Mouse (Mus musculus) kidney, postnatal 0 days (tissue): ENCODE measurements around the gene Nucks1. TPM values are rescaled to one million over a fixed set of nuclear protein-coding genes. Genes with fewer than 3 reads are reported as not detected.
"Not testable (repeated sequence)": the region's sequence is repeated elsewhere in the genome, so short reads cannot be mapped to it uniquely, and the experiment has no call there.

Source experiments
- ATAC-seq: fragments of 200-750 bp; cut with Nextera tagmentation; replicated peaks from 2 replicates; pipeline ENCODE4 v1.8.0; 2017; ENCODE audit warnings: low read depth, moderate number of reproducible peaks, moderate TSS enrichment, moderate library complexity; ENCODE audit not compliant: low FRiP score
- DNase-seq: peaks from one replicate; pipeline ENCODE4 v3.0.0-alpha.2; 2016; ENCODE audit warnings: low spot score
- H3K27ac ChIP-seq: fragments of 300-500 bp; sonication (generic); 2 replicates; pipeline ENCODE4 v1.5.1; 2014; ENCODE audit warnings: mild to moderate bottlenecking
- H3K27me3 ChIP-seq: fragments of 300-500 bp; sonication (generic); 2 replicates; pipeline ENCODE4 v1.6.1; 2014; ENCODE audit warnings: low read length, mixed read lengths; ENCODE audit not compliant: insufficient read depth
- H3K36me3 ChIP-seq: fragments of 300-500 bp; sonication (generic); 2 replicates; pipeline ENCODE4 v1.6.1; 2014; ENCODE audit warnings: low read length, mixed read lengths; ENCODE audit not compliant: insufficient read depth
- H3K4me1 ChIP-seq: fragments of 300-500 bp; sonication (generic); replicated peaks from 2 replicates; pipeline ENCODE4 v1.6.1; 2014; ENCODE audit warnings: antibody characterized with exemption, low read length, mixed read lengths; ENCODE audit not compliant: insufficient read depth
- H3K4me2 ChIP-seq: fragments of 300-500 bp; sonication (generic); 2 replicates; pipeline ENCODE4 v1.6.1; 2014; ENCODE audit warnings: mild to moderate bottlenecking, low read length, moderate library complexity, mixed read lengths
- H3K4me3 ChIP-seq: fragments of 300-500 bp; sonication (generic); replicated peaks from 2 replicates; pipeline ENCODE4 v1.5.1; 2014; ENCODE audit warnings: low read depth, low read length
- H3K9ac ChIP-seq: fragments of 300-500 bp; sonication (generic); 2 replicates; pipeline ENCODE4 v1.6.1; 2014; ENCODE audit warnings: low read depth, low read length
- H3K9me3 ChIP-seq: fragments of 300-500 bp; sonication (generic); replicated peaks from 2 replicates; pipeline ENCODE4 v1.6.1; 2016; ENCODE audit warnings: low read length, inconsistent platforms, mixed read lengths
- CTCF ChIP-seq: IDR thresholded peaks from 2 replicates; pipeline ENCODE4 v1.5.1; 2016; ENCODE audit warnings: antibody characterized with exemption, low read depth, mild to moderate bottlenecking, moderate library complexity
- WGBS: fragments of 180-500 bp; shearing (Covaris S2); extraction: QIAGEN DNeasy Blood & Tissue Kit; methylation state at CpG from one replicate; pipeline ENCODE4 v1.1.7; 2014; 5-methylcytosine and 5-hydroxymethylcytosine counted together
- polyA plus RNA-seq: library from polyadenylated mRNA; unstranded; fragments of >200 nt; fragmentation: Nextera tagmentation; extraction: Ambion mirVana; gene quantifications from 2 replicates; pipeline ENCODE4 v1.2.1, GENCODE M21; 2015

Gene Nucks1
- polyA plus RNA-seq, 1 experiment from 2014 or later: 55.2 TPM

DNA sequence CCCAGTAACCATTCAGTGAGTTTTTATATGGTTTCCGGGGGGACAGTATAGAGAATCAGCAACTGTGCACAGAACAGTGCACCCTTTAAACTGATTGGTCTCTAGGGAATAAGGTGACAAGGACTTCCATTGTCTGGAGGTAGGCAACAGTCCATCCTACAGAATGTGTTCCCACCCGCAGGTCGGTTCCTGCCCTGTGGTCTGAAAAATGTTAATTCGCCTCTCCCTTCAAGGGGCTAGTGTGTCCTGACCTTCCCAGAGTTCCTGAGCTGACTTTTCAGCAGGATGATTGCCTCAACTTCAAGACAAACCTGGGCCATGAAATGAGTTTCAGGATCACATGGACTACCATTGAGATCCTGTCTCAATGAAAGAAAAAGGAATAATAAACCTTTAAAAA lies 18.9 kb upstream of the Nucks1 start:
- WGBS: 77% methylated on average over 4 of the region's 4 CpGs
- Histone ChIP-seq H3K4me2 (no peak overlapping the region), H3K4me1 (no peaks in the 10 kb centered on the region), H3K27ac (no peak overlapping the region), H3K9ac (no peak overlapping the region), H3K27me3 (no peaks in the 10 kb centered on the region), H3K36me3 (no peaks in the 10 kb centered on the region), H3K4me3 (no peak overlapping the region), H3K9me3 (no peaks in the 10 kb centered on the region)
- no peak for TF ChIP-seq CTCF
- DNase-seq (no peak), ATAC-seq (no peak)

DNA sequence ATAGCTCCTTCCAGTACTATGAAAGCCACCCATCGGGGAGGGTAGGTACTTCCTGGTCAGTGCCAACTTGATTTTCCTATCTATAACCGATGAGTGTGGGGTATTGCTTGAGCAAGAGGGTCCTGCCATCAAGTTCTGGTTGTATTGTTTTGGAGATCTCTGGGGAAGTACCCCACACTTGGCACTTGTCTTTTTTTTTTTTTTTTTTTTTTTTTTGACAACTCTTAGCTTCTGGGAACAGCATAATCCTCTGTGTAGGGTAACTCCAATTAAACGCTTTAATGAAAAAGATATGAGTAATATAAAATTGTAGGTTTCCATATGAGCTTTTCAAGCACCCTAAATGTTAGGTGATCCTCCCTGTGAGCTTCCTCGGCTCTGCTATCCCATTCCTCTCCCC lies 7.7 kb upstream of the Nucks1 start:
- 90% methylated on average over 4 of the region's 4 CpGs for WGBS
- ATAC-seq: no peak
- Histone ChIP-seq H3K4me1 (no peaks in the 10 kb centered on the region), H3K9me3 (no peaks in the 10 kb centered on the region), H3K27me3 (no peaks in the 10 kb centered on the region; the same call in 1 of the 2 replicates), H3K9ac (no peak overlapping the region), H3K4me2 (no peak overlapping the region), H3K4me3 (no peak overlapping the region), H3K27ac (no peak overlapping the region), H3K36me3 (no peaks in the 10 kb centered on the region)
- no peak for TF ChIP-seq CTCF
- no peak for DNase-seq

DNA sequence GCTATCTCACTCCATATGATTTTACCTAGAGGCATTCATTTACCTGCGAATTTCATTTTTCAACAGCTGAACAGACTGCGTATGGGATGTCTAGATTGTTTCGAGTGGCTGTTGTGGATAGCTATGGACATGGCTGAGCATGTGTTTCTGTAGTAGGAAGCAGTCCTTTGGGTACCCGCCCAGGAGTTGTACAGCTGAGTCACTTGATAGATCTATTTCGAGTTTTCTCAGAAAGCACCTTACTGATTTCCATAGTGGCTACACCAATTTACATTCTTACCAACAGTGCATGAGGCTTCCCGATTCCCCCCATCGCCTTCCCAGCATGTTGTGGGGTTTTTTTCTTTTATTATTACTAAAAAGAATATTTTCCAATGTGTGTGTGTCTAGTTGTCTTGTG lies 7.1 kb upstream of the Nucks1 start:
- Histone ChIP-seq H3K36me3 (no peaks in the 10 kb centered on the region), H3K9me3 (no peaks in the 10 kb centered on the region)

DNA sequence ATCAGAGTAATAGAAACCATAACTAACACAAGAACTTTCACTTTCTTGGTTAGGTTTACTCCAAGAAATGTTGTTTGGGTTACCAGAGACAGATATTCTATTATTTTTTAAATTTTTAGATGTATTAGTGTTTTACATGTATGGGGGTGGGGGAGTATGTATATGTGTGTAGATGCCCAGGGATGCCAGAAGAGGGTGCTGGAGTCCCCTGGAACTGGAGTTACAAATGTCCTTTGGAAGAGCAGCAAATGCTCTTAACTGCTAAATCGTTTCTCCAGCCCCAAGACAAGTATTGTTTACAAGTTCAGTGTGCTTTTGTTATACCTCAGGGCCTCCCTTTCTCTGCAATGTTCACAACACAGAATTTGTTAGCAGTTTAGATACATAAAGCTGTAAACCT lies 4.8 kb upstream of the Nucks1 start:
- Histone ChIP-seq H3K36me3 (no peaks in the 10 kb centered on the region), H3K4me2 (no peak overlapping the region), H3K4me3 (no peak overlapping the region), H3K27me3 (no peaks in the 10 kb centered on the region; the same call in 1 of the 2 replicates), H3K9ac (no peak overlapping the region), H3K27ac (no peak overlapping the region), H3K4me1 (no peaks in the 10 kb centered on the region), H3K9me3 (no peaks in the 10 kb centered on the region)
- peak; percentile 67 for TF ChIP-seq CTCF
- 12% methylated on average over 1 of the region's 1 CpGs for WGBS
- DNase-seq (peak; percentile 75), ATAC-seq (no peak)

More for the DNA sequence above, 7.1 kb upstream of the Nucks1 start:
- Histone ChIP-seq H3K27me3 (no peaks in the 10 kb centered on the region; the same call in 1 of the 2 replicates), H3K4me1 (no peaks in the 10 kb centered on the region), H3K27ac (no peak overlapping the region), H3K4me3 (no peak overlapping the region), H3K4me2 (no peak overlapping the region), H3K9ac (no peak overlapping the region)
- DNase-seq: no peak
- WGBS: 89% methylated on average over 7 of the region's 7 CpGs
- ATAC-seq: no peak
- TF ChIP-seq CTCF: no peak

DNA sequence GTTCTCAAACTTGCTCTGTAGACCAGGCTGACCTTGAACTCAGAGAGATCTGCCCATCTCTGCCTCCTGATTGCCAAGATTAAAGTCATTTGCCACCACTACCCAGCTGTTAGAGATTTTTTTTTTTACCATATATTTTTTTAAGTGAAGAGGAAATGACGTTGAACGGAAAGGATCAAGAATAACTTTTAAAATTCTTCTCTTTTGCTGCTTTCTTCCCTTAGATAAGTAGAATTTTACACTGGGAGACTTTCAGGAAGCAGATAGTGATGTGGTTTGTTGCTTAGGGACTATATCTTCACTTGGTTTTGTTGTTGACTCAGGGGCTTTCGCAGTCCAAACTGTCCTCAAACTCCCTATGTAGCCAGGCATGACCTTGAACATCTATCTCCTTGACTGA lies 1.9 kb upstream of the Nucks1 start:
- TF ChIP-seq CTCF: no peak
- no peaks in the 10 kb centered on the region for H3K36me3 ChIP-seq
- H3K9ac ChIP-seq: no peak overlapping the region
- peaks cover 10% of the 10 kb centered on the region; the same call in 1 of the 2 replicates for H3K4me1 ChIP-seq
- WGBS: 83% methylated on average over 3 of the region's 3 CpGs
- no peaks in the 10 kb centered on the region for H3K9me3 ChIP-seq
- no peak for ATAC-seq
- no peak overlapping the region for H3K27ac ChIP-seq
- H3K27me3 ChIP-seq: no peaks in the 10 kb centered on the region; the same call in 1 of the 2 replicates
- no peak for DNase-seq
- H3K4me2 ChIP-seq: no peak overlapping the region
- no peak overlapping the region for H3K4me3 ChIP-seq

DNA sequence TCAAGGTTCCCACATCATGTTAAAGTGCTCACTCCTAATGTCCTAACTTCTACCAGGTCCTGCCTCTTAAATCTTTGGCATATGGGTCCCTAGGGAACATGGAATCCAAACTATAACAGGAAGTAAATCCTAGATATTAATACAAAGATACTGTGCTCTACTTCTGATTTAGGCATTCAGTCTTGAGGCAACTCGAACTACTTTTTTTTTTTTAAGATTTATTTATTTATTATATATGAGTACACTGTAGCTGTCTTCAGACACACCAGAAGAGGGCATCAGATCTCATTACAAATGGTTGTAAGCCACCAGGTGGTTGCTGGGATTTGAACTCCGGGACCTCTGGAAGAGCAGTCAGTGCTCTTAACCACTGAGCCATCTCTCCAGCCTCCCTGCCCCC lies 1.1 kb upstream of the Nucks1 start:
- H3K4me2 ChIP-seq, H3K27ac ChIP-seq, ATAC-seq, H3K27me3 ChIP-seq, H3K9me3 ChIP-seq, H3K4me3 ChIP-seq, DNase-seq, H3K36me3 ChIP-seq, H3K9ac ChIP-seq: not testable (repeated sequence)
- H3K4me1 ChIP-seq: peaks cover 12% of the 10 kb centered on the region; the same call in 1 of the 2 replicates
- 94% methylated on average over 2 of the region's 2 CpGs for WGBS
